Mouse (Mus musculus) 3134 (cell line): ENCODE measurements at regions not wholly inside any gene's neighbourhood (a gene's known extent, or its start where the extent isn't known, plus 50 kb on each side); places are given as distances from the start of the nearest gene placed in this dataset.
"Not testable (repeated sequence)": the region's sequence is repeated elsewhere in the genome, so short reads cannot be mapped to it uniquely, and the experiment has no call there.

Source experiments
- DNase-seq: peaks from one replicate; pipeline ENCODE4 v3.0.0-alpha.2; 2011; ENCODE audit warnings: low spot score; ENCODE audit not compliant: insufficient read length; ENCODE audit errors: extremely low read depth

- DNase-seq: peak; percentile 4
These were observed 357.0 kb downstream of the Gm8797 start for GRCm38 (mm10) chr3:6107377-6108155.

DNA sequence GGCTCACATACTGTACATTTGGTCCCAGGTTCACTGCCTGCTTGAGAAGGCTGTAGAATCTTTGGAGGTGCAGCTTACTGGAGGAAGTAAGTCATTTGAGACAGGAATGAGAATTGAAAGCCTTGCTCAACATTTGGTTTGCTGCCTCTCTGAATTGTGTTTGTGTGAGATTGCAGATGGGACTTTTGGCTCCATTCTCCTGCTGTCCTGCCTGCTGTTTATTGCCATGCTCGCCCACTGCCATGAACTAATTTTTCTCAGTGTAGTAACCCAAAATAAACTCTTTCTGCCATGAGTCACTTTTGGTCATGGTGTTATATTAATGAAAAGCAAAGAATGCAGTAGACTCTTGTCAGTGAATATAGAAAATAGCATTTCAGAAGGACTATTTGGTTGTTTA is 368.1 kb downstream of the Gm8797 start:
- no peak for DNase-seq

- not testable (repeated sequence) for DNase-seq
These were observed 385.1 kb downstream of the Gm8797 start for GRCm38 (mm10) chr3:6135754-6136153.

- DNase-seq: peak; percentile 4
These were observed 386.8 kb downstream of the Gm8797 start for GRCm38 (mm10) chr3:6137374-6137773.

DNA sequence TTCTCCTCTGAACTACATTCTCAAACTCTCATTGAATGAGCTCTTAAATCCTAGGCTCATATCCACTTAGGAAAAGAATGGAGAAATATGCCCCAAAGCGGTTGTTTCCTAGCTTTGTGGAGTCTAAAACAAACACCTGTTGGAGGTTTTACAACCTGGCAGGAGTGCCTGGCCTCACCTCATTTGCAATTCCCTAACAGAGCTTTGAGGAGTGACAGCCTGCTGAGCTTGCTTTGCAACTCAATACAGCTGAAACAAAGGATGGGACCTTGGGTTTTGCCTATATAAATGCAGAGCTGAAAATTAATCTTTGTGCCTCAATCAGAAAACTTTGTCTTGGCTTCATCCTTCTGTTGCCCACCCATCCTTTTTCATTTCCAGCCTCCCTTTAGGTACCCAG is 423.2 kb downstream of the Gm8797 start:
- no peak for DNase-seq

- no peak for DNase-seq
These were observed 431.9 kb downstream of the Gm8797 start for GRCm38 (mm10) chr3:6182533-6182932.

DNA sequence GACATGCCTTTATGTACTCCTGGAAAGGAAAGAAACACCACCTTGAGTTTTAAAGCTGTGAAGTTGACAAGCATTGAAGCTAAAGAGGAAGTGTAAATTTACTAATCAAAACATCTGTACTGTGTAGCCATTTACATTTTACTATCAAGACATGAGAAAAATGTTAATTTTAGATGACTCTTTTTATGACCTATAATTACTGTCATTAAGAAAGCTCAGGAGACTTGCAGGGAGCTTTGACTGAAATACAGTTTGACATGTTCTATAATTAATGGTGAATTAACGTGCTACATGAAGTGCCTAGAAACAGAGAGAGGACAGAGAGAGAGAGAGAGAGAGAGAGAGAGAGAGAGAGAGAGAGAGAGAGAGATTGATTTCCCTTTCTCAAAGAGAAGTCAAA is 432.8 kb downstream of the Gm8797 start:
- no peak for DNase-seq

- no peak for DNase-seq
These were observed 415.6 kb downstream of the 1700008P02Rik start for GRCm38 (mm10) chr3:6204656-6205055.

- no peak for DNase-seq
These were observed 391.6 kb downstream of the 1700008P02Rik start for GRCm38 (mm10) chr3:6228685-6229084.
